Mouse (Mus musculus) lung, postnatal 0 days (tissue): ENCODE data around the gene Ubxn11.

Experiments
- CTCF ChIP-seq: IDR thresholded peaks from 2 replicates; pipeline ENCODE4 v1.5.1; 2016; ENCODE audit warnings: antibody characterized with exemption, mild to moderate bottlenecking
- EP300 ChIP-seq: IDR thresholded peaks from 2 replicates; pipeline ENCODE4 v1.6.1; 2016; ENCODE audit warnings: antibody characterized with exemption, mild to moderate bottlenecking, control low read depth

GRCm38 (mm10) chr4:134081730-134082386 is 20.5 kb upstream of the Ubxn11 start:
- no peak for TF ChIP-seq CTCF
- no peak for TF ChIP-seq EP300
